Mouse (Mus musculus): ENCODE results near the gene Cdh5. TPM values are rescaled to one million over a fixed set of nuclear protein-coding genes. Genes with fewer than 3 reads are reported as not detected.
A peak's percentile ranks its signal among the peaks of the same experiment; 100 is the strongest.

Cdh5 gene
- polyA plus RNA-seq, 1 experiment = not detected

DNA sequence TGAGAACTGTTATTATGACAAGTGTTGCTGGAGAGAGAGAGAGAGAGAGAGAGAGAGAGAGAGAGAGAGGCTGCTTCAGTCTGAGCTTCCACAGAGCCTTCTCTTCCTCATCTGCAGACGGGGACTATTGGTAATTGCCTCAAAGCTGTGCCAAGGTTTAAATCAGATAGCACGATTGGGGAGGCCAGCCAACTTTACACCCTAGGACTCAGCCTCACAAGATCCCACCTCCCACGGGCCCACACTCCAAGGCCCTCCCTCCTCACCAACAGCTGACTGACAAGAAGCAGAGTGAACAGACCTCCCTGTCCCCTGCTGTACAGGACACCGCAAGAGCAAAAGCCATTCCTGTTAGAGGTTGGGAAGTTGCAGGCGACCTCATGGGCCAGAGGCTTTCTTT is 6.6 kb downstream of the Cdh5 start:
- TF ChIP-seq POLR2A (IDR thresholded peaks at IDR 0.05; ENCODE audit: low read depth, low read length) (no peak), CTCF (IDR thresholded peaks at IDR 0.05; ENCODE audit: borderline replicate concordance, insufficient read depth, low read length) (no peak)

DNA sequence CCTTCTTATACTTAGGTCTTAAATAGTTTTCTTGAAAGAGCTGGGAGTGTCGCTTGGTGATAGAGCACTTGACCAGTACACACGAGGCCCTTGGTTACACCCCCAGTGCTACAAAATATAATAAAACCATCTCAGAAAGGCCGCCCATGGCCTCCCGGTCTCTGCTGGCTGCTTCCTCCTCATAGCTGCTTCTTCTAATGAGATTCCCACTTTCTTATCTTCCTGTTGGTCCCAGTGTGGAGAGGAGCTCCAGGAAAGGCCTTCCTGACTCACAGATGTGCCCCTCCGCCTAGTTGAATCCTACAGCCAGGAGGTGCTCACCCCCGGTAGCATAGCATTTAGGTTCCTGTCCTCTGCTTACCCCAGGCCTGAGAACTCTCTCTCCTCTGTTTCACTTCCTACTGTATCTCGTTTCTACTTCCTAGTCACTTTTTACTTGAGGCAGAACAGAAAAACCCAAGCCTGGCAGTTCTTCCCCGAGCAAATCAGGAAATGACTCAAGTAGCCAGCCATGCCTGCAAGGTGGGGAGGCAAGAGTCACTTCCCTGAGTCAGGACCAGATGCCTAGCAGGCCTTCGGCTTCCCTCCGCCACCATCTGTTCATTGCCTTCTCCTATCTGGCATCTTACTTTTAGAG is 9.2 kb downstream of the Cdh5 start:
- no peak overlapping the region; the same call in 1 of the 2 replicates for H3K27ac ChIP-seq (ENCODE audit: insufficient read depth, low read length)
- H3K4me1 ChIP-seq (ENCODE audit: control insufficient read depth, insufficient read depth, low read length) = peaks cover 3% of the 10 kb centered on the region
- no peak for TF ChIP-seq POLR2A (IDR thresholded peaks at IDR 0.05; ENCODE audit: low read depth, low read length)
- no peak for TF ChIP-seq CTCF (IDR thresholded peaks at IDR 0.05; ENCODE audit: borderline replicate concordance, insufficient read depth, low read length)
- H3K4me3 ChIP-seq (ENCODE audit: insufficient read depth, low read length) = no peak overlapping the region

More for the DNA sequence above, 6.6 kb downstream of the Cdh5 start:
- H3K27ac ChIP-seq (ENCODE audit: insufficient read depth, low read length) = no peak overlapping the region
- peaks cover 3% of the 10 kb centered on the region for H3K4me1 ChIP-seq (ENCODE audit: control insufficient read depth, insufficient read depth, low read length)
- H3K4me3 ChIP-seq (ENCODE audit: insufficient read depth, low read length) = no peak overlapping the region

DNA sequence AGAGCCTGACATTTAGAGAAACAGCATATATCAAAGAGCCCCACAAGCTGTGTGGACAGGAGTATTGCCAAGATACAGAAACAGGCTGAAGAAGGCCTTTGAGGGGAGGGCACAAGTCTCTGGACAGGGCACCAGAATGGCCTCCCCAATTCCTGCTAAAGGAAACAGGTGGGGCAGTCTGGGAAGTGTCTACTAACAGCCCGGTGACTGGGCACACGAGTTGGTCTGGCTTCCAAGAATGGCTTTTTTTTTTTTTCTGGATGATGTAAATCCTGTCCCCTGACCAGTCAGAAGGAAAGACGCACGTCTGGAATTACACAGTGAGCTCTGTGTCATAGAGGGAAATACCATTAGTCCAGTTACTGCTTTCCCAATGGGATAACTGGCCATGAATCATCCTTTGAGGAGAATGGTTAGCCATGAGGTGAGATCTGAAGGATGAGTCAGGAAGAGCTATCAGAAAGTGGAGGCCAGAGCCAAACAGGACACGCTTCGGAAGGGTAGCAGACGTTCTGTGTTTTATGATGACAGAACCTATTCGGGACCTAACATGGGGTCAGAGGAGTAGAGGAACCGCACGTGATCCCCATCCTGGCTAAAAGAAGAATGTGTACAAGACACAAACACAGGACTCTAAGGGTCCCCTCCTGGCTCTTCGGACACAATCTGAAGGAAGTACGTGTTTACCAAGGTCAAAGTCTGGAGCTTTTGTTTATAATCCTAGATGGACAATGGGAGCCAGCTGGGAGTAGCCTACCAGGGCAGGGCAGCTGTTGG is 20.4 kb downstream of the Cdh5 start:
- TF ChIP-seq POLR2A (IDR thresholded peaks at IDR 0.05; ENCODE audit: low read depth, low read length) (no peak), CTCF (IDR thresholded peaks at IDR 0.05; ENCODE audit: borderline replicate concordance, insufficient read depth, low read length) (no peak)
- peak overlapping the region; percentile 35; the same call in 1 of the 2 replicates for H3K27ac ChIP-seq (ENCODE audit: insufficient read depth, low read length)
- H3K4me3 ChIP-seq (ENCODE audit: insufficient read depth, low read length) = no peak overlapping the region
- no peaks in the 10 kb centered on the region for H3K4me1 ChIP-seq (ENCODE audit: control insufficient read depth, insufficient read depth, low read length)

DNA sequence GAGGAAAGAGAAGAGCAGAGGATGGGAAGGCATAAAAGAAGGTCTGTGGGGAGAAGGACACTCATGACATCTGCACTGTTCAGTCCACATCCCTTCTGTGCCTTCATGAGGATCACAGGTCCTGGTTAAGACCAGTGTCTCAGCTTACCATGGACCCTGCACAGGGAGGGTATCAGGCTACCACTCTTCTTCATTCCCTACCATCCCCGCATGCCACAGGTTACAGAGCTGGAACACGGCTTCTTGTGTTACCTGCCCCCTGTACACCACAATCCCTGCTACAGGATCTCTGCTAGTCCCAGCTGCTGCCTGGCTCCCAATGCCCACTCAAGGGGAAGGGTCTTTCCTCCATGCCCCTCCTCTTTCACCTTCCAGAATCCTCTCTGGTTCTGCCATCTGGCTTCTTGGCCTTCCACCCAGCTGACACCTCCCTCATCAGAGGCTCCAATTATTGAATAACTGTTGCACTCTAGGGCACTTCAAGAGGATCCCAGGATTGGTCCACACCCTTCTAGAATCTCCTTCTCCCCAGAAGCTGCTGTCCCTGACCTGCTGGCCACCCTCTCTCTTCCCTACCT is 21.7 kb downstream of the Cdh5 start:
- Histone ChIP-seq H3K4me1 (ENCODE audit: control insufficient read depth, insufficient read depth, low read length) (no peaks in the 10 kb centered on the region), H3K4me3 (ENCODE audit: insufficient read depth, low read length) (no peak overlapping the region), H3K27ac (ENCODE audit: insufficient read depth, low read length) (no peak overlapping the region)
- no peak for TF ChIP-seq POLR2A (IDR thresholded peaks at IDR 0.05; ENCODE audit: low read depth, low read length)
- no peak for TF ChIP-seq CTCF (IDR thresholded peaks at IDR 0.05; ENCODE audit: borderline replicate concordance, insufficient read depth, low read length)

DNA sequence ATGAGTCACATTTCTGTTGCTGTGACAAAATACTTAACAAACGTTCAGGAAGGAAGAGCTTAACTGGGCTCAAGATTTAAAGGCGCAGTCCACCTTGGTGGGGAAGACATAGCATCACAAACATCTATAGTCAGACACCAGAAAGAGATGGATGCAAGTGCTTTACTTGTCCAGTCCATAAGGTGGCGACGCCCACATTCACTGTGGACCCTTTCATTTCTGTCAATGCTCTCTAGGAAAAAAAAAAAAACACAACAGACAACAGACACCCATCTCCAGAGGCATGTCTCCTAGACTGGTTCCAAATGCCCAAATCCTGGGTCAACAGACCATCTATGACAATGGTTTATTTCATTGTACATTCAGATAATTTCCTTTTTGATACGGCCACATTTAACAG is 23.1 kb downstream of the Cdh5 start:
- H3K27ac ChIP-seq (ENCODE audit: insufficient read depth, low read length) = no peak overlapping the region
- H3K4me3 ChIP-seq (ENCODE audit: insufficient read depth, low read length) = no peak overlapping the region
- TF ChIP-seq CTCF (IDR thresholded peaks at IDR 0.05; ENCODE audit: borderline replicate concordance, insufficient read depth, low read length) (no peak), POLR2A (IDR thresholded peaks at IDR 0.05; ENCODE audit: low read depth, low read length) (no peak)
- H3K4me1 ChIP-seq (ENCODE audit: control insufficient read depth, insufficient read depth, low read length) = no peaks in the 10 kb centered on the region

DNA sequence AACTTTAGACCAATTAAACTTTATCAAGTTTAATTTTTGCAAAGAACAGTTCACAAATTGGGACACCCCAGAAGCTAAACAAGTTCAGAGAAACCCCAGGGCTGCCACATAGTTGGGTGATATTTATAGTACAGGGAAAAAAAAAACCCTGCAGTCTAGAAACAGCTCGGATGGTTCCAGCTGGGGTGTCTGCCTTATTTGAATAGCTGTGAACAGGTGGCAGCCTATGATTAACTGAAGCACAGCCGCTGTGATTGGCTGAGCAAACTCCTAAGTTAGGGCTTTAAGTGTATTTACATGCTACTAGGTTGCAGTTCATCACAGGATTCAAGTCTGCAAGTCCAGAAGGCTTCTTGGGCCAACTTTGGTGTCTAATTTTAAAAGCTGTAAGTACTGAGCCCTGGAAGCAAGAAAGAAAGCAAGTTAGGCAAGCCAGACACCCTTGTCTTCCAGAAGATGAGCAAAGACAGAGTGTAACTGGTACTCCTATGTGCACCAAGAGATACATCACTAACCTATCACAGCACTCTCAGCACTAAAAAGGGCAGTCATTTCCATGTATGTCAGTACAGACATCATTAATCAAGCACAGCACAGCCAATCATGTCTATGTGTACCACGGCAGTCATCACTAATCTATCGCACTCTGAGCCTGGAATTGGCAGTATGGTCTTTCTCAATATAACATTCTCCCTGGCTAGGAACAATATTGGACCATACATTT is 25.9 kb downstream of the Cdh5 start:
- Histone ChIP-seq H3K4me3 (ENCODE audit: insufficient read depth, low read length) (no peak overlapping the region), H3K4me1 (ENCODE audit: control insufficient read depth, insufficient read depth, low read length) (no peaks in the 10 kb centered on the region), H3K27ac (ENCODE audit: insufficient read depth, low read length) (no peak overlapping the region)
- TF ChIP-seq POLR2A (IDR thresholded peaks at IDR 0.05; ENCODE audit: low read depth, low read length) (no peak), CTCF (IDR thresholded peaks at IDR 0.05; ENCODE audit: borderline replicate concordance, insufficient read depth, low read length) (no peak)

DNA sequence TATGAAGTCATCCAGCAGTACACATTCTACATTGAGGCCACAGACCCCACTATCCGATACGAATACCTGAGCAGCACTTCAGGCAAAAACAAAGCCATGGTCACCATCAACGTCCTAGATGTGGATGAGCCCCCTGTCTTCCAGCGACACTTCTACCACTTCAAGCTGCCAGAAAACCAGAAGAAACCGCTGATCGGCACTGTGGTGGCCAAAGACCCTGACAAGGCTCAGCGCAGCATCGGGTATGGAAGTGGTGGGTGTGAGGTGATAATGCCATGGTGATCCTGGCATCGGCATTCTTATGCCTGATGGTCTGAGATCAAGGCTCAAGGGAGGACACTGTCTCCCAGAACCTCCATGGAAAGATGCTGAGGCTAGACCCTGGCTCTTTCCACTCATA is 29.5 kb downstream of the Cdh5 start:
- no peak overlapping the region for H3K4me3 ChIP-seq (ENCODE audit: insufficient read depth, low read length)
- no peak overlapping the region for H3K27ac ChIP-seq (ENCODE audit: insufficient read depth, low read length)
- no peaks in the 10 kb centered on the region for H3K4me1 ChIP-seq (ENCODE audit: control insufficient read depth, insufficient read depth, low read length)
- no peak for TF ChIP-seq CTCF (IDR thresholded peaks at IDR 0.05; ENCODE audit: borderline replicate concordance, insufficient read depth, low read length)
- no peak for TF ChIP-seq POLR2A (IDR thresholded peaks at IDR 0.05; ENCODE audit: low read depth, low read length)

DNA sequence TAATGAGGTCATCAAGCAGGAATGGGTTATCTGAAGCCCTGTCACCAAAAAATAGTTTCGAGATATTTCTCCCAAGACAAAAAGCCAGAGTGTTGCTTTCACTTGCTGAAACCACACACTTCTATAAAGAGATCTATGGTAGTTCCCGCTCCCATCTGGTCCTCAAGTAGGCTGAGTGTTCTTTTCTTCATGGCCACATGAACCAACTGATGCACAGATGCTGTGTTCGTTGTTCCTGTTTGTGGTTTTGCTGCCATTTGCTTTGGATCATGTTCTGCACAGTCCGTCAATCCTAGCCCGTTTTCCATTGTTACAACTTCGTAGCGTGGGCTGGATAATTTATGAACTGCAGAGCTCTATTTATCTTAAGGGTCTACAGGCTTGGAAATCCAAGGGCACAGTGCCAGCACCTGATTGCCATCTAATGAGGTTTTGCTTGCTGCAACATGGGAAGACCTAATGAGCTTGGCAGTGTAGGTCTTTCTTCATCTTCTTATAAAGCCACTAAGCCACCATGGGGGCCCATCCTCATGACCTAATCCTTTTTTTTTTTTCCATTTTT is 30.1 kb downstream of the Cdh5 start:
- Histone ChIP-seq H3K4me1 (ENCODE audit: control insufficient read depth, insufficient read depth, low read length) (no peaks in the 10 kb centered on the region), H3K4me3 (ENCODE audit: insufficient read depth, low read length) (no peak overlapping the region), H3K27ac (ENCODE audit: insufficient read depth, low read length) (no peak overlapping the region)
- TF ChIP-seq POLR2A (IDR thresholded peaks at IDR 0.05; ENCODE audit: low read depth, low read length) = no peak
- TF ChIP-seq CTCF (IDR thresholded peaks at IDR 0.05; ENCODE audit: borderline replicate concordance, insufficient read depth, low read length) = no peak

DNA sequence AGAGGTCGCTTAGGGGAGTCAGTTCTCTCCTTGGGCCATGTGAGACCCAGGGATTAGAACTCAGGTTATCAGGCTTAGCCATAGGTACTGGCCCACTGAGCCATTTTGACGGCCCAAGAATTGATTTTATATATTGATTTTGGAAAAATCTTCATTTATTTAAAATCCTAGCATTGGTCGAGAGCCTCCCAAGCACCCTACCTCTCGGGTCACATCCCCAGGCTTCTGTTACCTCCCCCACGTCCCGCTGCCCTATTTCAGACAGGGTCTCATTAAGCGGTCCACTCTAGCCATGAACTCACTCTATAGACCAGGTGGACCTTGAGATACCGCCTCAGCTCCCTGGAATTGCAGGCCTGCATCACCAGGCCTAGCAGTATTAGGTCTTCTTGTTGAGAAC is 33.1 kb downstream of the Cdh5 start:
- TF ChIP-seq POLR2A (IDR thresholded peaks at IDR 0.05; ENCODE audit: low read depth, low read length) (no peak), CTCF (IDR thresholded peaks at IDR 0.05; ENCODE audit: borderline replicate concordance, insufficient read depth, low read length) (no peak)
- H3K4me3 ChIP-seq (ENCODE audit: insufficient read depth, low read length) = no peak overlapping the region
- no peaks in the 10 kb centered on the region for H3K4me1 ChIP-seq (ENCODE audit: control insufficient read depth, insufficient read depth, low read length)
- H3K27ac ChIP-seq (ENCODE audit: insufficient read depth, low read length) = no peak overlapping the region
